In the genomic region with DNA sequence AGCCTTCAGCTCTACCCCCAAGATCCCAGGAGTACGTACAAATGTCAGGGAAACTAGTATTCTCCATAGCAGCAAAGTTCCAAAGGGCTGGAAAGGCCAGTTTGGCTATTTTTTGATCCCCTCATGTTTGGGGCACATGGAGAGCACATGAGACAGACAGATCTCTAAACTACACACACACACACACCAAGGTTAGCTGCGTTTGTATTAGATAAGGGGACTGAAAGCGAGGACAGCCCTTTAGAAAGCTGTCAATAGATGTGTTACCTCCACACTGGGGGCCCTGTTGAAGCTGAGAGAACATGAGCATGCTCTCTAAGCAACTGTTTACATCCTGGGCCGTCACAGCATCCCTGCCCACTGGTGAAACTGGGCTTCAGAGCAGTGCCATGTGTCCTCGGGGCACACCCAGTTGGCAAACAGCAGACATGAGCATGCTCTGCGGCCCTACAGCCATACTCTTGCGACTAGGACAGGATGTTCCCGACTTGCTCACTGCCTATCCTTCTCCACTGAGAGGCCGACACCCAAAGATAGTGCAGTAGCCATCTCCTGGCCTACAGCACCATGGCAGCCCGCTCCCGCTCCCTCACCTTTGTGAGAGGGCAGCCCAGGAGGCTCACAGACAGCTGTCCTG, we compare ENCODE assay signal across 8 mouse cellular contexts. TPM values are rescaled to one million over a fixed set of nuclear protein-coding genes. Genes with fewer than 3 reads are reported as not detected.
A peak's percentile ranks its signal among the peaks of the same experiment; 100 is the strongest.
DNase-seq lines count a peak whose midpoint lies in the region; ATAC-seq and TF ChIP-seq lines count a peak whose summit lies in the region.

No protein-coding gene starts in this region.

- peak overlapping the region; percentile 29 for H3K9ac ChIP-seq in forebrain, embryonic 14.5 days (ENCODE audit: low read length)
- H3K9ac ChIP-seq in liver, embryonic 15.5 days, result peak overlapping the region; percentile 44

- DNase-seq in cerebellum, postnatal 10 days, result peak; percentile 45 to 57
- no peak for DNase-seq in cerebellum, postnatal 4 days (ENCODE audit: low spot score in 2 of 2)
- DNase-seq in G1E (ENCODE audit: low spot score), result no peak
- DNase-seq in forebrain, embryonic 14.5 days (ENCODE audit: low spot score), result no peak
- DNase-seq in frontal cortex, postnatal 14 days (ENCODE audit: low spot score in 2 of 2), result no peak
- no peak for DNase-seq in urinary bladder, adult 18-20 months (ENCODE audit: low spot score in 2 of 2)
- no peak for DNase-seq in left cerebral cortex, postnatal 36 days (ENCODE audit: low spot score in 2 of 2)

- no peaks in the 10 kb centered on the region for H3K9me3 ChIP-seq in G1E (replicated peaks)
- no peaks in the 10 kb centered on the region for H3K9me3 ChIP-seq in forebrain, embryonic 14.5 days (replicated peaks; ENCODE audit: control insufficient read depth, low read length)
- no peaks in the 10 kb centered on the region for H3K9me3 ChIP-seq in liver, embryonic 15.5 days (replicated peaks)

- peak overlapping the region; percentile 14; the same call in 1 of the 2 replicates for H3K4me3 ChIP-seq in G1E (ENCODE audit: low read depth, low read length)
- no peak overlapping the region for H3K4me3 ChIP-seq in forebrain, embryonic 14.5 days (ENCODE audit: low read depth, low read length)
- H3K4me3 ChIP-seq in liver, embryonic 15.5 days (replicated peaks), result peak overlapping the region; percentile 23

- peaks cover 57% of the 10 kb centered on the region for H3K4me1 ChIP-seq in G1E (ENCODE audit: insufficient read depth, low read depth, low read length)
- peaks cover 40% of the 10 kb centered on the region for H3K4me1 ChIP-seq in forebrain, embryonic 14.5 days (ENCODE audit: control insufficient read depth, insufficient read depth, low read length)
- peaks cover 95% of the 10 kb centered on the region for H3K4me1 ChIP-seq in liver, embryonic 15.5 days (replicated peaks)

- H3K27ac ChIP-seq in forebrain, embryonic 14.5 days (ENCODE audit: low read depth, low read length), result peak overlapping the region; percentile 88
- H3K27ac ChIP-seq in liver, embryonic 15.5 days (replicated peaks), result peak overlapping the region; percentile 98

- ATAC-seq in G1E (ENCODE audit: extremely low read depth, insufficient number of reproducible peaks, low FRiP score, poor library complexity, severe bottlenecking), result no peak
- no peak for ATAC-seq in forebrain, embryonic 14.5 days
- ATAC-seq in liver, embryonic 15.5 days (ENCODE audit: insufficient read depth), result peak; percentile 84

- no peaks in the 10 kb centered on the region for H3K27me3 ChIP-seq in G1E (ENCODE audit: insufficient read depth, low read length)
- no peaks in the 10 kb centered on the region for H3K27me3 ChIP-seq in forebrain, embryonic 14.5 days (replicated peaks; ENCODE audit: control insufficient read depth, insufficient read depth, low read length)
- H3K27me3 ChIP-seq in liver, embryonic 15.5 days, result no peaks in the 10 kb centered on the region

- no peak for TF ChIP-seq CTCF in G1E (IDR thresholded peaks at IDR 0.05; ENCODE audit: low read depth, low read length)

- intact Hi-C loops in left cerebral cortex, postnatal 36 days (cut with DNase I), result loop anchor here (5.0 kb wide), 1 partner anchor 46 kb away; the partner anchor contains the start of gene Fam53b

- WGBS in forebrain, embryonic 14.5 days, result 67% methylated on average over 11 of the region's 11 CpGs
- 31% methylated on average over 11 of the region's 11 CpGs for WGBS in liver, embryonic 15.5 days (ENCODE audit: insufficient replicate concordance)

- H3K4me2 ChIP-seq in forebrain, embryonic 14.5 days (ENCODE audit: low read length), result no peak overlapping the region
- peak overlapping the region; percentile 56 for H3K4me2 ChIP-seq in liver, embryonic 15.5 days

- peaks cover 91% of the 10 kb centered on the region for H3K36me3 ChIP-seq in G1E (replicated peaks)
- H3K36me3 ChIP-seq in forebrain, embryonic 14.5 days (ENCODE audit: control insufficient read depth, insufficient read depth, low read length), result peaks cover 13% of the 10 kb centered on the region; the same call in 1 of the 2 replicates
- peaks cover 93% of the 10 kb centered on the region for H3K36me3 ChIP-seq in liver, embryonic 15.5 days (replicated peaks)

RNA-seq across cellular contexts. Expression of gene Fam53b, which starts 47.3 kb away (rescaled TPM):
- total RNA-seq in G1E (2014; fragmentation: Nextera tagmentation) (27.1 and 63.6 TPM in 2 replicates), G1E (2017) (15.0 and 22.1 TPM in 2 replicates)
- polyA plus RNA-seq in G1E (2012), result 23.8 and 24.6 TPM in 2 replicates
- 17.1 and 25.1 TPM in 2 replicates for polyA plus RNA-seq in forebrain, embryonic 14.5 days (2014; fragmentation: Nextera tagmentation; extraction: Ambion mirVana)
- polyA plus RNA-seq in liver, embryonic 15.5 days (2015; fragmentation: Nextera tagmentation; extraction: Ambion mirVana), result 25.5 and 28.0 TPM in 2 replicates
- total RNA-seq in left cerebral cortex, postnatal 36 days (2021), result 10 to 100 TPM; 50.9 to 61.0 TPM

Comparison
In these comparisons a context has a peak if more than half of its experiments do, and no peak if none do; other contexts are left out.
1. DNase-seq: peak in cerebellum, postnatal 10 days (2 of 2); none in cerebellum, postnatal 4 days (0 of 2), G1E (single experiment), forebrain, embryonic 14.5 days (single experiment), frontal cortex, postnatal 14 days (0 of 2), urinary bladder, adult 18-20 months (0 of 2) and left cerebral cortex, postnatal 36 days (0 of 2).